Comparison of ENCODE assay signal across 10 mouse cellular contexts in genomic region chr5:37860151-37860721, GRCm38 (mm10). TPM values are rescaled to one million over a fixed set of nuclear protein-coding genes. Genes with fewer than 3 reads are reported as not detected.
A peak's percentile ranks its signal among the peaks of the same experiment; 100 is the strongest.
DNase-seq lines count a peak whose midpoint lies in the region; TF ChIP-seq lines count a peak whose summit lies in the region.
"Had no signal": no experiment of that assay in that cellular context is flagged by ENCODE, and none has a peak within 500 bp of the region (broad histone marks: within the 10 kb centered on the region; RNA-seq: fewer than 3 reads in every experiment).

No protein-coding gene starts in this region.

- DNase-seq in brain, adult 2 months (ENCODE audit: low read depth, low spot score): peak; percentile 91
- peak; percentile 70 for DNase-seq in cerebellum, adult 11-12 months
- peak; percentile 37 to 61 for DNase-seq in frontal cortex, postnatal 14 days (ENCODE audit: low spot score in 2 of 2)
- DNase-seq in left cerebral cortex, postnatal 14 days (ENCODE audit: low spot score in 2 of 2): peak; percentile 59 to 87
- DNase-seq in thymus, postnatal 25 days: no peak
- no peak for DNase-seq in gastrocnemius, adult 2 months
- no peak for DNase-seq in lung, postnatal 4 days
- DNase-seq: lung, adult 18-20 months had no signal

- no peak for TF ChIP-seq CTCF in gastrocnemius, adult 2 months (IDR thresholded peaks at IDR 0.05)

- no peak overlapping the region for H3K27ac ChIP-seq in gastrocnemius, adult 2 months
- H3K27ac ChIP-seq: neural tube, embryonic 13.5 days had no signal

- intact Hi-C loops in left cerebral cortex, postnatal 14 days (cut with DNase I): no loop called here
- intact Hi-C loops in gastrocnemius, adult 2 months (cut with DNase I): no loop called here

- H3K4me3 ChIP-seq in gastrocnemius, adult 2 months: no peak overlapping the region
- H3K4me3 ChIP-seq: neural tube, embryonic 13.5 days had no signal

RNA-seq across cellular contexts. Expression of gene Msx1, which starts 35.9 kb away (rescaled TPM):
- 1 to 10 TPM; 3.1 to 4.1 TPM for total RNA-seq in left cerebral cortex, postnatal 14 days (2021)
- total RNA-seq in gastrocnemius, adult 2 months (2021): 1 to 10 TPM; 1.7 to 2.2 TPM
- total RNA-seq: G1E had no signal

Comparison
In these comparisons a context has a peak if more than half of its experiments do, and no peak if none do; other contexts are left out.
1. DNase-seq: peak in brain, adult 2 months (single experiment), cerebellum, adult 11-12 months (single experiment), frontal cortex, postnatal 14 days (2 of 2) and left cerebral cortex, postnatal 14 days (2 of 2); none in thymus, postnatal 25 days (single experiment), gastrocnemius, adult 2 months (single experiment) and lung, postnatal 4 days (0 of 2).